Mouse (Mus musculus): ENCODE measurements around the gene Rnf213. TPM values are rescaled to one million over a fixed set of nuclear protein-coding genes. Genes with fewer than 3 reads are reported as not detected.

Gene Rnf213
- polyA plus RNA-seq, 1 experiment from 2014 or later: 3.1 TPM

- Histone ChIP-seq H3K27me3 (ENCODE audit: control insufficient read depth, insufficient read depth, low read length) (peaks cover 5% of the 10 kb centered on the region; the same call in 1 of the 2 replicates), H3K9me3 (ENCODE audit: control insufficient read depth, low read length) (no peaks in the 10 kb centered on the region), H3K36me3 (ENCODE audit: control insufficient read depth, insufficient read depth, low read length) (no peaks in the 10 kb centered on the region), H3K4me3 (ENCODE audit: low read depth, low read length) (no peak overlapping the region), H3K9ac (ENCODE audit: low read length) (no peak overlapping the region), H3K4me1 (ENCODE audit: control insufficient read depth, insufficient read depth, low read length) (peaks cover 5% of the 10 kb centered on the region; the same call in 1 of the 2 replicates), H3K27ac (replicated peaks; ENCODE audit: low read depth, low read length) (no peak overlapping the region), H3K4me2 (ENCODE audit: low read depth, severe bottlenecking) (no peak overlapping the region)
- no peak for ATAC-seq (ENCODE audit: insufficient number of reproducible peaks, low FRiP score, low TSS enrichment, low read depth)
- no peak for DNase-seq (ENCODE audit: low spot score)
- 68% methylated on average over 5 of the region's 5 CpGs for WGBS
Measured at GRCm38 (mm10) chr11:119520005-119520712, 127.3 kb downstream of the Rnf213 start.

DNA sequence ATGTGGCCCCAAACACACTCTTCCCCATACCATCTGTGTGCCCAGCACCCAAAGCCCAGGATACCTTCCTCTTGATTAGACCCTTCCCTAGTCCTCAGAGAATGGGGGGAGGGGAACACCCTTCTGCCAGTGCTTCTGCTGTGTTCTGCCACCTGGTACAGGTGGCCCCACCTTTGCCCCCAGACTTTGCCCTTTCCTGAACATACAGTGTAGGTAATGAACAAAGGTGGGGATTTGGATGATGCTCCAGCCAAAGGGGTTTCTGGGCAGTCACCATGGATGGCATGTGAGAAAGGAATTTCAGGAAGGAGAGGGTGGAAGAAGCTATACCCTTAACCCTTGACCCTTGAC is 127.8 kb downstream of the Rnf213 start:
- H3K27ac ChIP-seq (replicated peaks; ENCODE audit: low read depth, low read length): no peak overlapping the region
- H3K9me3 ChIP-seq (ENCODE audit: control insufficient read depth, low read length): no peaks in the 10 kb centered on the region
- DNase-seq (ENCODE audit: low spot score) (no peak), ATAC-seq (ENCODE audit: insufficient number of reproducible peaks, low FRiP score, low TSS enrichment, low read depth) (no peak)
- H3K27me3 ChIP-seq (ENCODE audit: control insufficient read depth, insufficient read depth, low read length): peaks cover 2% of the 10 kb centered on the region; the same call in 1 of the 2 replicates
- H3K4me3 ChIP-seq (ENCODE audit: low read depth, low read length): no peak overlapping the region
- H3K4me2 ChIP-seq (ENCODE audit: low read depth, severe bottlenecking): no peak overlapping the region
- H3K4me1 ChIP-seq (ENCODE audit: control insufficient read depth, insufficient read depth, low read length): no peaks in the 10 kb centered on the region; the same call in 1 of the 2 replicates
- no peaks in the 10 kb centered on the region for H3K36me3 ChIP-seq (ENCODE audit: control insufficient read depth, insufficient read depth, low read length)
- no peak overlapping the region for H3K9ac ChIP-seq (ENCODE audit: low read length)

DNA sequence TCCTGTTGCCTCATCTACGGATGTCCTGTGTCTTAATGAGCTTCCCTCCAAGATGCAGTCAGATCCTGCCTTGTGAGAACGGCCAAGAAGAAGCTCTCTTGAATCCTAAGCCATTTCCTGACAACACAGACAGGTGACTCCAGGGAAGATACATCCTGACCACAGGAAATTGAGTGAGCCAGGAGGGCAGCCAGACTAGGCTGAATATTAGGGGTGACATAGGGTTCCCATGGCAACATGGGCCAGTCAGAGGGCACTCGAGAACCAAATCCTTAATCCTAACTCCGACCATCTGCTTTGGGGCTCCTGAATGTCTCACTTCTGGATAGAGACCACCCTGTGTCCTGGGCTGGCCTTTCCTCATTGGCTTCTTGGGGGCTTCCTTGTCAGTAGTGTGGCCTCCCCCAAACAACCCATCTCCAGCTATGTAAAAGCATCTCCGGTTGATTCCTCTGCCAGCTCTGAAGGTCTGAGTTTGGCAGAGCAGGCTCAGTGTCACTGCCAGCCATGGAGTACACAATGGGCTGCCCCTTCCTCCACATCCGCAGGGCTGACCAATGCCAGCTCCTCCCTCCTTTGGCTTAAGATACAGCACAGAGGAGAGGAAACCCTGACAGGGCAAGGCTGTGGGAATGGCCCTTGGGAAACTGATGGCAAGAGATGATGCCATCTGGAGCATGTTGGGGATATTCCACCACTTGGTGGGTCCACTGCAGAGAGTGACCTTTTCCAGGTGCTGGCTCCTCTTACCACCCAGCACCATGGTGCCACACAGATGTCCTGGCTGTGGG is 129.2 kb downstream of the Rnf213 start:
- ATAC-seq (ENCODE audit: insufficient number of reproducible peaks, low FRiP score, low TSS enrichment, low read depth) (no peak), DNase-seq (ENCODE audit: low spot score) (no peak)
- Histone ChIP-seq H3K4me3 (ENCODE audit: low read depth, low read length) (no peak overlapping the region), H3K9ac (ENCODE audit: low read length) (no peak overlapping the region), H3K4me1 (ENCODE audit: control insufficient read depth, insufficient read depth, low read length) (no peaks in the 10 kb centered on the region), H3K27ac (replicated peaks; ENCODE audit: low read depth, low read length) (no peak overlapping the region), H3K4me2 (ENCODE audit: low read depth, severe bottlenecking) (no peak overlapping the region), H3K27me3 (ENCODE audit: control insufficient read depth, insufficient read depth, low read length) (no peaks in the 10 kb centered on the region), H3K9me3 (ENCODE audit: control insufficient read depth, low read length) (no peaks in the 10 kb centered on the region), H3K36me3 (ENCODE audit: control insufficient read depth, insufficient read depth, low read length) (no peaks in the 10 kb centered on the region)
- WGBS: 80% methylated on average over 6 of the region's 6 CpGs

- Histone ChIP-seq H3K9me3 (ENCODE audit: control insufficient read depth, low read length) (no peaks in the 10 kb centered on the region), H3K36me3 (ENCODE audit: control insufficient read depth, insufficient read depth, low read length) (no peaks in the 10 kb centered on the region), H3K9ac (ENCODE audit: low read length) (no peak overlapping the region), H3K27ac (replicated peaks; ENCODE audit: low read depth, low read length) (no peak overlapping the region), H3K27me3 (ENCODE audit: control insufficient read depth, insufficient read depth, low read length) (no peaks in the 10 kb centered on the region), H3K4me1 (ENCODE audit: control insufficient read depth, insufficient read depth, low read length) (no peaks in the 10 kb centered on the region), H3K4me2 (ENCODE audit: low read depth, severe bottlenecking) (no peak overlapping the region), H3K4me3 (ENCODE audit: low read depth, low read length) (no peak overlapping the region)
- ATAC-seq (ENCODE audit: insufficient number of reproducible peaks, low FRiP score, low TSS enrichment, low read depth): no peak
- 87% methylated on average over 8 of the region's 8 CpGs for WGBS
- no peak for DNase-seq (ENCODE audit: low spot score)
Measured at GRCm38 (mm10) chr11:119522779-119523178, 129.9 kb downstream of the Rnf213 start.

GRCm38 (mm10) chr11:119523392-119523791 is 130.5 kb downstream of the Rnf213 start:
- DNase-seq (ENCODE audit: low spot score) (no peak), ATAC-seq (ENCODE audit: insufficient number of reproducible peaks, low FRiP score, low TSS enrichment, low read depth) (no peak)
- Histone ChIP-seq H3K4me3 (ENCODE audit: low read depth, low read length) (no peak overlapping the region), H3K9me3 (ENCODE audit: control insufficient read depth, low read length) (no peaks in the 10 kb centered on the region), H3K27ac (replicated peaks; ENCODE audit: low read depth, low read length) (no peak overlapping the region), H3K4me1 (ENCODE audit: control insufficient read depth, insufficient read depth, low read length) (no peaks in the 10 kb centered on the region), H3K36me3 (ENCODE audit: control insufficient read depth, insufficient read depth, low read length) (no peaks in the 10 kb centered on the region), H3K4me2 (ENCODE audit: low read depth, severe bottlenecking) (no peak overlapping the region), H3K9ac (ENCODE audit: low read length) (no peak overlapping the region), H3K27me3 (ENCODE audit: control insufficient read depth, insufficient read depth, low read length) (no peaks in the 10 kb centered on the region)
- 91% methylated on average over 3 of the region's 3 CpGs for WGBS

DNA sequence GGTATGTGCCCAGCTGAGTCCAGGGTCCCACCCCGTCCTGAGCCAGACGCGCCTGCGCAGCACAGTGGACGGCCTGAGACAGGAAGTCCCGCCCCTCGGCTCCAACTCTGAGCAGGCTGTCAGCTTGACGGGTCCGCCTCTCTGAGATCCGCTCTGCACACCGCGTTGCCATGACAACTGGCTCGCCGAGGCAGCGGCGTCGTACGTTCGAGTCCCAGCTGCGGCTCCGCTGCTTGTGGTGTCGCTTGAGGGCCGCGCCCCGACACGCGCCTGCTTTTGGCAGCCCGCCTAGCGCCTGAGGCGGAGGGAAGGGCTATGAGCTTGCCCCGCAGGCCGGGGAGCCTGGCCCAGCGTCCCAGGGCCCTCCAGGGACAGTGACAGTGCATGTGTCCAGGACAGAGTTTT is 131.6 kb downstream of the Rnf213 start:
- Histone ChIP-seq H3K4me3 (ENCODE audit: low read depth, low read length) (peak overlapping the region; percentile 34), H3K27ac (replicated peaks; ENCODE audit: low read depth, low read length) (no peak overlapping the region), H3K4me2 (ENCODE audit: low read depth, severe bottlenecking) (peak overlapping the region; percentile 56), H3K9ac (ENCODE audit: low read length) (peak overlapping the region; percentile 46; the same call in 1 of the 2 replicates), H3K27me3 (ENCODE audit: control insufficient read depth, insufficient read depth, low read length) (no peaks in the 10 kb centered on the region), H3K9me3 (ENCODE audit: control insufficient read depth, low read length) (no peaks in the 10 kb centered on the region), H3K4me1 (ENCODE audit: control insufficient read depth, insufficient read depth, low read length) (no peaks in the 10 kb centered on the region), H3K36me3 (ENCODE audit: control insufficient read depth, insufficient read depth, low read length) (no peaks in the 10 kb centered on the region)
- ATAC-seq (ENCODE audit: insufficient number of reproducible peaks, low FRiP score, low TSS enrichment, low read depth) (peak; percentile 90), DNase-seq (ENCODE audit: low spot score) (peak; percentile 92)
- 2% methylated on average over 33 of the region's 33 CpGs for WGBS

- DNase-seq (ENCODE audit: low spot score) (no peak), ATAC-seq (ENCODE audit: insufficient number of reproducible peaks, low FRiP score, low TSS enrichment, low read depth) (no peak)
- Histone ChIP-seq H3K9me3 (ENCODE audit: control insufficient read depth, low read length) (no peaks in the 10 kb centered on the region), H3K9ac (ENCODE audit: low read length) (no peak overlapping the region), H3K4me2 (ENCODE audit: low read depth, severe bottlenecking) (no peak overlapping the region), H3K27me3 (ENCODE audit: control insufficient read depth, insufficient read depth, low read length) (no peaks in the 10 kb centered on the region), H3K27ac (replicated peaks; ENCODE audit: low read depth, low read length) (no peak overlapping the region), H3K4me1 (ENCODE audit: control insufficient read depth, insufficient read depth, low read length) (no peaks in the 10 kb centered on the region), H3K36me3 (ENCODE audit: control insufficient read depth, insufficient read depth, low read length) (no peaks in the 10 kb centered on the region), H3K4me3 (ENCODE audit: low read depth, low read length) (no peak overlapping the region)
- 76% methylated on average over 14 of the region's 14 CpGs for WGBS
Measured at GRCm38 (mm10) chr11:119526068-119526966, 133.4 kb downstream of the Rnf213 start.

DNA sequence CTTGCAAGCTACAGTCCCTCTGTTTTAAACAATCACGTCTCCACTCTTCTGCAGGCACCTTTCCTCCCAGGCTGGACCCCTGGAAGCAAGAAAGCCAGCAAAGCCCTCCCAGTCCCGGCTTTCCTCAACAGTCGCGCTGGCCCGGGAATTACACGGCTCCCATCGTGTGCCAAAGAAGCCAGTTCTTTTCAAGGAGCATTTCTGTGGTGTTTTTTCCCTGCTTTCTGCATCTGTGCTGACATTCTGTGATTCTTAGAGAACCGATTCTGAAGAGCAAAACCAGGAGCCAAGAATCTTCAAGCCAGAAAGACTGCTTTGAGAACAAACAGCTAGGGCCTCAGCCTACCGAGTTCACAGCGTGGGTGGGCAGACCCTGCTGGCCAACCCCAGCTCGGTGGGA is 136.0 kb downstream of the Rnf213 start:
- Histone ChIP-seq H3K4me3 (ENCODE audit: low read depth, low read length) (no peak overlapping the region), H3K27ac (replicated peaks; ENCODE audit: low read depth, low read length) (no peak overlapping the region), H3K9ac (ENCODE audit: low read length) (no peak overlapping the region; the same call in 1 of the 2 replicates), H3K9me3 (ENCODE audit: control insufficient read depth, low read length) (no peaks in the 10 kb centered on the region), H3K4me2 (ENCODE audit: low read depth, severe bottlenecking) (no peak overlapping the region), H3K4me1 (ENCODE audit: control insufficient read depth, insufficient read depth, low read length) (no peaks in the 10 kb centered on the region), H3K27me3 (ENCODE audit: control insufficient read depth, insufficient read depth, low read length) (no peaks in the 10 kb centered on the region), H3K36me3 (ENCODE audit: control insufficient read depth, insufficient read depth, low read length) (no peaks in the 10 kb centered on the region)
- WGBS: 65% methylated on average over 11 of the region's 11 CpGs
- DNase-seq (ENCODE audit: low spot score) (no peak), ATAC-seq (ENCODE audit: insufficient number of reproducible peaks, low FRiP score, low TSS enrichment, low read depth) (no peak)
